Mouse (Mus musculus) testis, adult 2 months (tissue): Measurements from ENCODE around the gene Isg20l2.

ENCODE experiments used
- CTCF ChIP-seq: fragments of 200-500 bp; IDR thresholded peaks from 2 replicates; pipeline ENCODE4 v1.5.1; 2012; ENCODE audit warnings: low read depth, mild to moderate bottlenecking, inconsistent platforms, low read length, moderate library complexity; ENCODE audit not compliant: control insufficient read depth, insufficient read depth, insufficient replicate concordance
- POLR2A ChIP-seq: fragments of 200-500 bp; IDR thresholded peaks from 2 replicates; pipeline ENCODE4 v1.6.1; 2012; ENCODE audit warnings: low read depth, mild to moderate bottlenecking, inconsistent platforms, low read length, moderate library complexity; ENCODE audit not compliant: control insufficient read depth

DNA sequence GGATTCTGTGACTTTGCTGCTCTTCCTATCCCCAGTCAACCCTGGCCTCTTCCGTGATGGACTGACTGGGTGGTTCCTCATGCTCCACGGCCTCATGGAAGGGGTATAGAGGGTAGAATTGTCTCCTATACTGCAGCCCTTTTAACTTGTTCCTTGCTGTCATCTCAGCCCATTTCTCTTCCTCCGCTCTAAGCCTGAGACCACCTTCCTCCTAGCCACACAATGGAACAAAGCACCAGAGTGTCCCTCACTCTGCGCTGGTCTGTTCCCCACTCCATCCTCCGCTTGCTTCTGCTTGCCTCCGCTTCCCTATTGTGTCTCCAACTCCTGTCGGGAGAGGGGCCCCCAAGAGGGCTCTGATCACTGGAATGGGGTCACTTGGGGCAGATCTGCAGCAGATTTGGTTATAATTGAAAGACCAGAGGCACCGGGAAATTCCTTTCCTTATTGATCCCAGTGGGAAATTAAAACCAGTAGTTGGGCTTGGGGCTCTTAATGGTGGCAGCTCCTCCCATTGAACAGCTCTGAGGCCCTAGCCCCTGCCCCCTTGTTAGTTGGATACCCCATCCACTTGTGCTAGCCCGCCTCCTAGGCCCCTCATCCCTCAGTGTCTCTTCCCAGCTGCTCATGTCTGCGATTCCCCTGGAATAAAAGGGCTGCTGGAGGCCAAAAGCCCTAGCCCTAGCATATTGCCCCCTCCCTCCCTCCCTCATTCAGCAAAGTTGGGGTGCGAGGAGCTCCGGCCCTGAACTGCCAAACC lies 15.8 kb downstream of the Isg20l2 start:
- no peak for TF ChIP-seq CTCF
- no peak for TF ChIP-seq POLR2A
